Mouse (Mus musculus): Measurements from ENCODE around the gene Ezh1.

Ezh1 gene

DNA sequence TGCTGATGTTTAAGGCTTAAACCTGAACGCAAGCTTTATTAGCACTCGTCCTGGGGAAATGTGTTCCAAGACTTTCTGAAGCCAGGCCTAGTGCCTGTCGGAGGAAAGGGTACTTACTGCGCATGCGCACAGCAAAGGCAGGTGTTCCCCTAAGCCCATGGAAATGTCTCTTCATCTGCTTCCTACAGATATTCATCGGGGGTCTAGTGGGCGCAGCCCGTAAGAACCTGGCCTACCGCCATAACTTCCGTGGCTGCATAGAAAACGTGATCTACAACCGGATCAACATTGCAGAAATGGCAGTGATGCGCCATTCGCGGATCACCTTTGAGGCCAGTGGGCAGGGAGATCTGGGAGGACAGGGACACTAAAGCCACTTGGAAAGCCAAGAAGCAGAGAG lies 47.0 kb downstream of the Ezh1 start:
- DNase-seq, result peak; percentile 65 to 77

DNA sequence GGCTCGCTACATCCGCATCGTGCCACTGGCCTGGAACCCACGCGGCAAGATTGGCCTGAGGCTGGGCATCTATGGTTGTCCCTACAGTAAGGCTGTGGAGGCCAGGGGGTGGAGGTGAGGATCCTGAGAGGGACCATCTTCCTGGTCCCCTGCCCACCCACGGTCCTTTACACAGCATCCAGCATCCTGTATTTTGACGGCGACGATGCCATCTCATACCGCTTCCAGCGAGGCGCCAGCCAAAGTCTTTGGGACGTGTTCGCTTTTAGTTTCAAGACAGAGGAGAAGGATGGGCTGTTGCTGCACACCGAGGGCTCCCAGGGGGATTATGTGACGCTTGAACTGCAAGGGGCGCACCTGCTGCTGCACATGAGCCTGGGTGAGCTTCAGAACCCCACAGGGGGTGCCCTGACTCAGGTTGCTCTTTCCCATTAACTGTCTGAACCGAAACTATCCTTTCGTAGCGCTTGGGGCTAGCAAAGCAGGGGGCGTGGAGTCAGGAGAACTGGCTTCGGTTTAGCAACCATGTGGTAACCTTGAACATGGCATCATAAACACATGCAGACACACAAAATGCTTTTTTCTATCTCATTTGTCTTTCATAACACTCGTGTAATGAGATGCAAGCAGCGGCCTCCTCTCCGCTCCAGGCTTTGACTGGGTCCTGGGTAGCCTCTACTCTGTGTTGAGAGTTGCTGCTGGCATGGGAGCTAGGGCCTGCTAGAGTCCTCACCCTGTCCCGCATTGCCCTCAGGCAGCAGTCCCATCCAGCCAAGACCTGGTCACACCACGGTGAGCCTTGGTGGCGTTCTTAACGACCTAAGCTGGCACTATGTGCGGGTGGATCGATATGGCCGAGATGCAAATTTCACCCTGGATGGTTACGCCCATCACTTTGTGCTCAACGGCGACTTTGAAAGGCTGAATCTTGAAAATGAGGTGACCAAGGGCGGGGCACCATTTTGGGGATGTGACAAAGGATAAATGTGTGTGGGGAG lies 47.9 kb downstream of the Ezh1 start:
- peak; percentile 42 to 55 for DNase-seq

DNA sequence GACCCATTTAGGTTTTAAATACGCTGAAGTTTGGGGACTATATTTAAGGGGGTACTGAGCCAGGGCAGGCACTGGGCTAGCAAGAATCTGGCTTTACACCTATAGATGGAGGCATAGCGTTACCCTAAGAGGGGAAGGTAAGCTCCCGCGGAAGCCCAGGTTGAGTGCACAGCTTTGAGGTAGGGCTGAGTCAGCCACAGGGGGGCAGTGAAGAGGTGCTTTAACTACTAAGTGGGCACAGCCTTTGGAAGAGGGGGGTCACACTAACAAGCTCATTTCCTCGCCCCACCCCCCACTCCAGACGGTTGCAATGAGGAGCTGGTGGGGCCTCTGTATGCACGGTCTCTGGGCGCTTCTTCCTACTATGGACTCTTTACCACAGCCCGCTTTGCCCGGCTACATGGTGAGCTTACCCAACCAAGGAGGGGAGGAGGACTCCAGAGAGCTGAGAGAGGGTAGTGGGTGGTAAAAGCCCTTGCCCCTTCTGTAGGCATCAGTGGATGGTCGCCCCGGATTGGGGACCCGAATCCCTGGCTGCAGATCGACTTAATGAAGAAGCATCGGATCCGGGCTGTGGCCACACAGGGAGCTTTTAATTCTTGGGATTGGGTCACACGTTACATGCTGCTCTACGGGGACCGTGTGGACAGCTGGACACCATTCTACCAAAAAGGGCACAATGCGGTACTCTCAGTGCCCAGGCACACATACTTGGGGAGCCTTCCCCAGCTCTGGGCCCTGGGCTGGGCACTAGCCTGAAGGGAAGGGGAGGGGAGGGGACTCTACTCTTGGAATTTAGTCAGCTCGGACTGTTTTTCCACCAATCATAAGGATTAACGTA lies 49.1 kb downstream of the Ezh1 start:
- peak; percentile 92 to 94 for DNase-seq

DNA sequence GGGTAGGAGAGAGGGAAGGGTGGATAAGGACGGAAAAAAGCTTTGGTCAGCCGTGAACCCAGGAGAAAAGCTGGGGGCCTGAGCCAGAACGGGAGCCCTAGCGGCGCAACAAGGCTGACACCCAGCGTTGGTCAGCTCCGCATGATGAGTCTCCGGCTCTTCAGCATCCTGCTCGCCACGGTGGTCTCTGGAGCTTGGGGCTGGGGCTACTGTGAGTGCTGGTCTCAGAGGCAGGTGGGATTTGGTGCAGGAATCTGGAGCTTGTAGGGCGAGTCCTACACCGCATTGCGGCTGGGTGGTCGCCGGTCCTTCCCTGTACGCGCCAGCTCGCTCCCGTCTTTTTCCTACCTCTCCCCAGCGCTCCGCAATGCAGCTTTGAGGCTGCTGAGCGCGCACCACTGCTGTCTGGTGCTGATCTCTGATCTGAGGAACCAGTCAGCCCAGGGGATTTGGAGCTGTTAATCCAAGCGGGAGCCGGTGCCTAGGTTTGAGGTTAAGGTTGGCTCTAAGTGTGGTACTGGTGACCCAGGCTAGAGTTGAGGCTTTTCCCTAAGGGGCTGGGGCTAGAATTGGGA lies 50.1 kb downstream of the Ezh1 start:
- peak; percentile 81 to 82 for DNase-seq

DNA sequence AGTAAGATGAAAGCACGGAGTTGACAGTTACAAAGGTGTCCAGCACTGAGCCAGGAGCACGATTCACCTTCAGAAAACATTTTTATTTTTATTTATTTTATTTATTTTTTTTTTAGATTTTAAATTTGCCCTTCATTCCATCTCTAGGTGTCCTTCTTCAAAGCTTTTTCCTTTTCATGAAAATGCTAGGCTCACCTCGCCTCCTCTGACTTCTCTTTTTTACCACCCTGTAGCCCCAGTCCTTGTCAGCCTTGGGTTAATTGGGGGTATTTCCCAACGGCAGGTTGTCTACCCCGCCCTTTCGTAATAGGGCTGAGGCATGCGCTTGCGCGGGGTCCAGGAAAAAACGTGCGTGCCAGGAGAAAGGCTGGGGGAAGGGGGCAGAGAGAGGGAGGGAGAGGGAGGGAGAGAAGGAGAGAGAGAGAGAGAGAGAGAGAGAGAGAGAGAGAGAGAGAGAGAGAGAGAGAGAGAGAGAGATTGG lies 50.6 kb downstream of the Ezh1 start:
- peak; percentile 77 to 83 for DNase-seq

DNA sequence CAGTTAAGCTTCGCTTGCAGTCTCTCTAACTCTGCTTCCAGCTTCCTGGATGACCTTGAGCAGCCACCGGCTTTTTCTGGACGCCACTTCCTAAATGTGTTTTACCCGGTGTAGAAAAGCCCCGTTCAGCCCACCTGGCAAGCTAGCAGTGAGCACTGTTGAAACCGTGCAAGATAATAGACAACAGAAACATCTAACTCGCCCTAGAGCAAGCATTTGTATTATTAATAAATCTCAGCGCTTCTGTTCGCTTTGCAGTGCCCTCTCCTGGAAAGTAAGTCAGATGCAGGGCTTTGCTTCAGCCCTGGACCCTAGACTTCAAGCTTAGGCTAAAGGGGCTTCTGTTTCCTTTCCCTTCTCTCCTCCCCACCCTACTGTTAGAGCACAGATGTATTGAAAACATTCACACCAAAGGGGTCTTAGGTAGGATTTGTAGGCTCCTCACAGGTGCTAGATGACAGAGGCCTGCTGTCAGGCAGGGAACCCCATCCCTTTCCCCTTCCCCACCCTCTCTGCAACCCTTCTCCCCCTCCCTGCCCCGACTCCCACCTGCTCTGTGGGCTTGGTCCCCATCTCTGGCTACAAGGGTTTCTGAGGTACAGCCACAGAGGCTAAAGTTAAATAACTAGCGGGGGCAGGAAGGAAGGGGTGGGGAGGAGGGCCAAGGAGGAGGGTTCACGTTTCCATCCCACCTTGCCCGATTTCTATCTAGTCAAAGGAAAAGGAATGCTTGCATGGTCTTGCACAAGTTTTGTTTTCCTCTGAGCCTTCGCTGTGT lies 51.2 kb downstream of the Ezh1 start, which contains the start of gene Ccr10:
Gene Ccr10, minus strand, starts transcription at position 593 of the 778 bp plus-strand sequence.
- peak; percentile 60 to 62 for DNase-seq

DNA sequence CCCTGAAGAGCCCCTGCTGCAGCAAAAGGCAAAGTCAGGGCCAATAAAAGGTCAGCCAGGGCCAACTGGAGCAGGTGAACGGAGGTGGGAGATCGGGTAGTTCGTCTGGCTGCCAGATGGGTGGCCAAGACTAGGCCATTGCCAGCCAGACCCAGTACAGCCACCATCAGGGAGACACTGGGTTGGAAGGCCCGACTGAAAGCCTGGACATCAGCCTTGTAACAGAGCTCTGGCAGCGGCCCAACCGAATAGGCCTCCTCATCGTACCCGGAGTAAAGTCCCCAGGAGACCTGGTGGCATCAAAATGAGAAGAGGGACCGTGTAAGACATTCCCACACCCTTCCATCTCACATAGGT lies 51.9 kb downstream of the Ezh1 start:
- peak; percentile 50 to 71 for DNase-seq

DNA sequence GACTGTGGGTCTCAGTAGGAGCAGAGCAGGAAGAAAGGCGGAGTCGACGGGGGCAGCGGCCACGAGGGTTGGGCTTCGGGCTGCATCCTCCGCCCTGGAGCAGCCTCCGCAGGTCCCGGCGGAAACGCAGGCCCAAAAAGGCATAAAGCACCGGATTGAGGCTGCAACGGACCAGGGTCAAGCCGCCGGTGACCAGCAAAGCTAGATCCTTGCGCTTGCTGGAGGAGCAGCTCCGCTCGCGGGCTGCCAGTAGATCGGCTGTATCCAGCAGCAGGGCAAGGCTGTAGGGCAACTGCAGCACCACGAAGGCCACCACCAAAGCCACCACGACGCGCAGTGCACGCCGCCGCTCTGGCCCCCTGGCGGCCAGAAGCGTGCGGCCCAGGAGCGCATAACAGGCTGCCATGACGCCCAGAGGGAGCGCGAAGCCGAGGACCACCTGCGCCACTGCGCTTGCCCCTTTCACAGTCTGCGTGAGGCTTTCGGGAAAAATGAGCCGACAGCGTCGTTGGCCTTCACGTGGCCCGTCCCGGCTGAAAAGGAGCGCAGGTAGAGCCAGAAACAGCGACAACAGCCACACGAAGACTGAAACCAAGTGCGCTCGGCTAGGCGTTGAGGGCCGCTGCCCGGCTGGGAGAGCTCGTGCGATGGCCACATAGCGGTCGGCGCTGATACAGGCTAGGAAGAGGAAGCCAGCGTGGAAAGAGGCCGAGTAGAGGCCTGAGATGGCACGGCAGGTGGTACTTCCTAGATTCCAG lies 52.5 kb downstream of the Ezh1 start:
- peak; percentile 62 to 83 for DNase-seq

DNA sequence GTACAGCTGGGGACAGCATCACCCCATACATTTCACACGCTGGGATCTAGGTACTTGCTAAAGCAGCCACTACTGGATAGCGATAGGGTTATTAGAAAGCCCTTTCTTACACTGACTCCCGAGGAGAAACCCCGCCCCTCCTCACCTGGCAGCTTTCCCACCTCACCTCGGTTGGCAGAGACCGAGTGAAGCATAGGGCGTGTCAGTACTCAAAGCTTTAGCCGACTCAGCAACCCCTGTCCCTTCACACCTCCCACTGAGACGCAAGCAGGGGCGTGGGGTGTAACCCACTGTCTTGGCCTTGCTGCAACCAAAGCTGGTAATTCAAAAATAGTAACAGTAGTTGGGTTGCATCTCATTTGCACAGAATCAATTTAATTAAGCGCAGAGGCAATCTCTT lies 53.2 kb downstream of the Ezh1 start:
- DNase-seq, result peak; percentile 55 to 62

DNA sequence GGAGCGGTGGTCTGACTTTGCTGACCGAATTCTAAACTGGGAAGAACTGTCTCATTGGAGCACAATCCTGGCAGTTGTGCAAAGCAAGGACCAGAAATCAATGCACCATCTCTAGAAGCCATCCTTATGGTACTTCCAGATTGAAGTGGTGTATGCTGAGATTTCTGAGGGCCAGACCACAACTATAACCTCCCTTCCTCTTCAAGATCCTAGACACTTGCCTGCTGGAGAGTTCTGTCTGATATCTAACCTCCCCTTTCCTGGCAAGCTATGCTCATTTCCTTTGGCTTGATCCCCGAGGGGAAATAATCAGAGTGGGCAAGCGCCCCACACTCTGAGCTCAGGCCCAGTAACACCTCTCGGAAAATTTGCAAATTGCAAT lies 53.8 kb downstream of the Ezh1 start:
- no peak for DNase-seq

DNA sequence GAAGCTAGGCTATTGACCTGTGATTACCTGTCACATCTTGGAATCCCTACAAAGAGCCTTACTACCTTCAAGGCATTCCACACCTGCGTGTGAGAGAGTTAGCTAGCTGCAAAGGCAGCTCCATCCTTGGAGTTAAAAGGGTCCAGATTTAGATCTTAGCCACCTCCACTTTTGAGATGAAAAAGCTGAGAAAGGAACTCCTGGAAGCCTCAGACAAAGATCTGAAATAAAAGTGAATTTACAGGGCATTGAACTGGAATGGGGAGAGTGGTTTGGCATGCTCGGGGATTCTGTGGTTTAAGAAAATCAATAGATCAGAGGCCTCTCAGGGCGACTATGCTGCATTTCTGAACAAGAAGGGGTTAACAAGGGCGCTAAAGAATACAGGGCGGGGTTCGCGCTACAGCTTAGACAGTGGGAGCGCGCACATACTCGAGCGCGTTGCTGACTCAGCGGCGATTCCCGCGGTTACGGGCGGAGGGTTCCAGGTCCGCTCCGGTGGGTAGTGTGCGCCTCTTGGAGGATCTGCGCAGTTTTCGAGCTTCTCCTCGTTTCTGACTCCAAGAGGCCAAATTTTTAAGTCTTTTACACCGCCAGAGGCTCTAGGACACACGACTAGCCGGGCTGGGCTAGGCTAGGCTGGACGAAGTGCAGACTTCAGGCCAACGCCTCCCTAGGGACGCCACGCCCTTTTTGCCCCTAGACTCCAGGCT lies 54.4 kb downstream of the Ezh1 start:
- peak; percentile 83 for DNase-seq

DNA sequence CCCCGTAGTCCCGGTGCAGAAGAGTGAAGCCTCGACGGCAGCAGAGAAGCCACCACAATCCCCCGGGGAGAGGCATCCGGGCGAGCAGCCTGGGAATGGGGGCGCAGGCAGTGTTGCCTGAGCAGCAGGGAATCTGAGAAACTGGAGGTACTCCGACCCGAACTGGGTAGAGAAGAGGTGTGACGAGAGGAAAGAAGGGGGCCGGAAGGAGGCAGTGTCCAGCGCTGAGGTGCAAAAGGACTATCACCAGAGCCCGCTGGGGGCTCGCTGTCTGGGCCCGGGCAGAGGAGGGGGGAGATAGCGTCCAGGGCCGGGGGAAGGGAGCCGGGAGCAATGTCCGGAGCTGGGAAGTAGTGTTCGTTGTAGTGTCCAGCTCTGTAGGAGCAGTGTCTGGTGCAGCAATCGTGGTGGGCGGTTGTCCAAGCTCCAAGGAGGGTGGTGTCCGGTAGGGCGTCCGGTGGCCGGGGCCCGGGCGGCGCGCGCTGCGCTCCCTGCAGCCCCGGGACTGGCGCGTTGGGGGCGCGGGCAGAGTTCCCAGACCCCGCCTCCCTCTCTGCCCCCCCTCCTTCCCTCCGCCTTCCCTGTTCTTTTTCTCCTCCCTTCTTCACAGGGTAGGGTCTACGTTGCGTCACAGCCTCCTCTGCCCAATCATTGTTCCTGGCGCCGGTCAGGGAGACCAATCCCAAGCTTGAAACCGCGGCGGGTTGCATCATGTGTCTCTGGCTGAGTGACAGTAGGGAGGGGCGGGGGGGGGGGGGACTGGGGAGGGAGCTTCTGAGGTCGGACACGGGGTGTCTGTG lies 55.3 kb downstream of the Ezh1 start, which contains the start of gene Plekhh3:
Gene Plekhh3, minus strand, starts transcription at position 541 of the 800 bp plus-strand sequence.
- DNase-seq, result peak; percentile 93 to 98

DNA sequence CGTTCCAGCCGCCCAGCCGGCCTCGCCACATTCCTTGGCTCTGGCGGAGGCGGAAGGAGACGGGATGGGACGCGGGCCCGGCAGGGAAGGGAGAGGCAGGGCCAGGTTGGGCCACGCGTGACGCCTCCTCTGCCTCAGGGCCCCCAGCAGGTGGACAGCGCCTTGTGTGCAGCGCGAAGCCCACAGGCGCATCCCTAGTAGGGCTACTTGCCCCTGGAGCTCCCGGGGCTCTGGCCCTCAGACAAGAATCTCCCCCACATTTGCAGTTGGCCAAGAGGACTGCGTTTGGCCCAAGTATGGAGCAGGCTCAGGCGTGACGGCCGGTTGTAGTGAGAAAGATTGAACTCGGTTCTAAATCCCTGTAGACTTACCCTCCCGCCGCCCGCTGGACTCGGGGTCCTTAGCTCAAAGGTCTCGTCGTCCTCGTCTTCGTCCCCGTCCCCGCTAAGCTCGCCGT lies 55.9 kb downstream of the Ezh1 start, which contains the start of gene Cntnap1:
Gene Cntnap1, plus strand, starts transcription at position 170 of the 457 bp plus-strand sequence.
- DNase-seq, result peak; percentile 76

DNA sequence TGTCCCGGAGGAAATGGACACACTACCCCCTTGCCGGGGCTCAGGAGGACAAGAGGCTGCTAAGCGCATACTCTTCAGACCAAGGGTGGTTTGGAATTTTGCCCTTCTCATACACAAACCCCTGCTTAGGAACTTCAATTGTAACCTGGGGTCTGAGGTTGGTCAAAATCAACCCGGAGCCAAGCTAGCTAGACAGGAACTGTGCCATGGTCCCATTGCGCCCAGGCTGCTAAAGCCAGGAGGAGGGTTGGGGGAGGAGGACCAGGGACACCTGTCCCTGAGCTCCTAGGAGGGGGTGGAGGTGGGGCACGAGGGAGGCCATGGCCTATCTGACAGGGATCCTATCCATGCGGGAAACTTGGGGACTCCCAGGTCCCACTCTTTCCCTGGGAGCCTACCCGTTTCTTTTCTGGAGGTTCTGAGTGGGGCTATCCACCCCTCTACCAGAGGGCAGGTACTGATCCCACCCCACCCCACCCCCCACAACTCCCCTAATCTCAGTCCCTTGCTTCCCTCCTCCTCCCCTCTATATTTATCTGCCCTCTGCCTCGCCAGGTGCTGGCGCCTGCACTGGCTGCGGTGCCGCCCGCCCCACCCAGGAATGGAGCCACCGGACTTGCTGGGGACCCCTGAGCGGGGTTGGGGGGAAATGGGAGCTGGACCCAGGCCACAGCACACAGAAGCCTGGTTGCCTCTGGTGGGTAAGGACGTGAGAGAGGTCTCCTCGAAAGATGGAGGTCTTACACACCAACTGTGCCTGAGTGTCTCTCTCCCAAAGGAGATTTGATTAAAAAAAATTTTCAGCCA lies 56.8 kb downstream of the Ezh1 start:
- DNase-seq, result peak; percentile 60 to 71

DNA sequence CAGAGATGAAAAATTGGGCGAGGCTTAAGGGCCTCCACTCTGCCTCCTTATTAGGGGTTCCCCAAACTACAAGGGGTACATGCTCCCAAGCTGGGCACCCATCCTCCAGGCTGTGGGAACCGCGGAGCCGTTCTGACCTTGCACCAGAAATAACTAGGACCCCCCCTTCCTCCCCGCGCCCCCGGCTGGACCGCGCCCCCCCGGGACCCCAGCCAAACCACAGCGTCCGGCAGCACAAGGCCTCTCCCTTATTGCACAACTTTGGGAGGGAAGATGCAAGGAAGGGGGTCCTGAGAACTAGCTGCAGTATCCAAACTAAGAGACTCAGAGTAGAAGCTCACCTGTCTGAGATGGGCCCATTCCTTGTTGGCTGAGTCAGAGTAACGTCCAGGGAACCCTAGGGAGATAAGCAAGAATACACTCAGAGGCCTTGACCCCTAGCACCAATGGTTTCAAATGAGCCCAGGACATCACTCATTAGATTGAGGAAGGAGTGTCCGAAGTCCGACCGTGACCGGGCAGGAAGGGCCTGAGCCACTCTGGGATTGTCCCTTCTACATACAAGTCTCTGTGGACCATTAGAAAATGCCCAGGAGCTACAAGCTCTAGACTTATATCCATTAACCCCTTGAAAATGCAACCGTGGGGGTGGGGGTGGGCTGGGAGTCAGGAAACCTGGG lies 57.8 kb downstream of the Ezh1 start:
- DNase-seq, result peak; percentile 19 to 23

DNA sequence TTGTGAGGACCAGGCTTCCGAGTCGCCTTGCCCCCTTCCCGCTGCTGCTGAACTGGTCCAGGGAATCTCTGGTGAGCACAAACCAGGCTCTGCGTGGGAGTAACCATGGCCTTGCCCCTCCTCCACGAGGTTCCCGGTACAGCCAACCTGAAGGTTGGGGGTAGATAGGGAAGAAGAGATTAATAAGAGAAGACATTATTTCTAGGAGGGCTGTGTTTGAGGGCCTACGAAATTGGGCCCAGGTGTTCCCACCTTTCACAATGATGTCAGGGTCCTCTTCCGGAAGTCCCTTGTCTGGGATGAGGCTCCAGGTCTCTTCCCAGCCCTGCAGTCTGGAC lies 58.3 kb downstream of the Ezh1 start:
- DNase-seq, result peak; percentile 12 to 17

DNA sequence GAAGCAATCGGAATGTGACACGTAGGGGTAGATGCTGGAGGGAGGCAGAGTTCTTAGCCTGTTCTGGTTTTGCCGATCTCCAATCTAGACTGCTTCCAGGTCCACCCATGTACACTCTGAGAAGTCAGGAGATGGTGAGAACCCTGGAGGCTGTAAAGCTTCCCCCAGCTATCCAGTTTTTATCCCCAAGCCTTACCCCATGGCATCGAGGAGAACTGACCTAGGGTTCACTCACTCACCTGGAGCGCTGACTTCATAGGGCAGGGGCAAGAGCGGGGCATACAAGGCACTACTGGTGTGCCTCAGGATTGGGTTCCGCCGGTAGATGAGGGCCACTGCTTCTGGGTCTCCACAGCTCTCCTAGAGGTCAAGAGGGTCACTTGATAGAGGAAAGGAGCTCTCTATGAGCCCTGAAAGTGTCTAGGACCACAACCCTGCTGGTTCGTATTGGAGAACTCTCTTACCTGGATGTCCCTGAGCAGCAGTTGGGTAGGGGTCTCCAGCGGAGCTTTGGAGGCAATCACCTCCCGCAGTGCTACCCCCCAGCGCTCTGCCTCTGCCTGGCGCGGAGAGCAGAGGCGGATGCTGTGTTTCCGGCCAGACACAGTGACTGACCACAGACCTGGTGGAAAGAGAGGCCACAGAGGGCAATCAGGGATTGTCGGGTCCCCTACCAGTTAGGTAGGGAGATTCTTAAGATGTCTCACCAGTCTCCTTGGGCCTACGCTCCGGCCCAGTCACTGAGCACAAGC lies 58.9 kb downstream of the Ezh1 start:
- peak in 1 of 2 experiments; percentile 18 for DNase-seq

Data from cerebellum, adult 18-20 months (tissue).